Mouse (Mus musculus): ENCODE data around the gene Ccdc74a. TPM values are rescaled to one million over a fixed set of nuclear protein-coding genes. Genes with fewer than 3 reads are reported as not detected.

Gene Ccdc74a
- polyA plus RNA-seq, 1 experiment from 2014 or later = 18.0 TPM

DNA sequence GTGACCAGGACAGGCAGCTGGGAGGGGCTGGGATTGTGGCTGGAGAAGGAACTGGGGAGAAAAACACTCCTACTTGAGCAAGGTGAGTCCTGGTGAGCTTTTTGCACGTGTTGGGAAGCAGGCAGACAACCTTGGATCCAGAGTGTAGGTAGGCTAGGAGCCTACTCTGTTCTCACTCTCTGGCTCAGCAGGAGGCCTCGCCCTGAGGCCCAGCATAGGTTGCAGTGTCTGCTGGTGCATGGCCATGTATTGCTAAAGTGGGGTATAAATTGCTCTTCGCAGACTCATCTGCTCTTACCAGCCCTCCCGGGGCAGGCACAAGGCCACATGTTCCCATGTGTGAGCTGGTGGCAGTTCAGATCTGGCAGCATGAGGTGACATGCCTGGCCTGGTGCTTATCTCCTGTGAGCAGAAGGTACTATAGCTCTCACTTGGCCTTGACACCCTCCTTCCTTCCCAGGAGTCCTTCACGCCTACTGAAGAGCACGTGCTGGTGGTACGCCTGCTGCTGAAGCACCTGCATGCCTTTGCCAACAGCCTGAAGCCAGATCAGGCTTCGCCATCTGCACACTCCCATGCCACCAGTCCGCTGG is 8.1 kb upstream of the Ccdc74a start:
- H3K36me3 ChIP-seq (ENCODE audit: control insufficient read depth, insufficient read depth, low read length) = peaks cover 26% of the 10 kb centered on the region
- 89% methylated on average over 9 of the region's 9 CpGs for WGBS

DNA sequence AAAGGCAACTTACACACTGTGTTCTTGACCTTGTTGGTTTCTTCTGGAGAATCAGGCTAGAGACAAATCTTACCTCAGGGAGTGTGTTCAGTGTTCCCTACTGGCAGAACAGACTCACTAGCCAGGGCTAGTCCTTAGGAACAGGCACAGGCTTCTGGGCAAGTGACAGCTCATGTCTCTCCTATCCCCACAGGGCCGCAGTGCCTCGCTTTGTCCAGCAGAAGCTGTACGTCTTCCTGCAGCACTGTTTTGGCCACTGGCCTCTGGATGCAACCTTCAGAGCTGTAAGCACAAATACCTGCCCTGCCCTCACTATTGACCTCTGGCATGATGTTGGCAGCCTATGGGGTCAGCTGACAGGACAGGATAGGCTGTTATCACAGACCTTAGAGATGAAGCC is 7.2 kb upstream of the Ccdc74a start:
- H3K9me3 ChIP-seq (ENCODE audit: control insufficient read depth, low read length) = no peaks in the 10 kb centered on the region
- no peak overlapping the region for H3K4me3 ChIP-seq (ENCODE audit: low read length)
- H3K27ac ChIP-seq (ENCODE audit: low read depth, low read length) = no peak overlapping the region
- H3K4me1 ChIP-seq (ENCODE audit: control insufficient read depth, insufficient read depth, low read depth, low read length) = no peaks in the 10 kb centered on the region
- 89% methylated on average over 3 of the region's 3 CpGs for WGBS
- no peaks in the 10 kb centered on the region for H3K27me3 ChIP-seq (replicated peaks; ENCODE audit: control insufficient read depth, insufficient read depth, low read length)
- H3K4me2 ChIP-seq (ENCODE audit: low read length) = no peak overlapping the region
- H3K36me3 ChIP-seq (ENCODE audit: control insufficient read depth, insufficient read depth, low read length) = peaks cover 23% of the 10 kb centered on the region
- no peak for ATAC-seq
- H3K9ac ChIP-seq (ENCODE audit: low read depth, low read length) = no peak overlapping the region

More for the DNA sequence above, 8.1 kb upstream of the Ccdc74a start:
- H3K4me3 ChIP-seq (ENCODE audit: low read length) = no peak overlapping the region
- no peak overlapping the region for H3K27ac ChIP-seq (ENCODE audit: low read depth, low read length)
- no peaks in the 10 kb centered on the region for H3K27me3 ChIP-seq (replicated peaks; ENCODE audit: control insufficient read depth, insufficient read depth, low read length)
- no peak overlapping the region for H3K9ac ChIP-seq (ENCODE audit: low read depth, low read length)
- no peaks in the 10 kb centered on the region for H3K9me3 ChIP-seq (ENCODE audit: control insufficient read depth, low read length)
- no peak for ATAC-seq
- H3K4me1 ChIP-seq (ENCODE audit: control insufficient read depth, insufficient read depth, low read depth, low read length) = no peaks in the 10 kb centered on the region
- H3K4me2 ChIP-seq (ENCODE audit: low read length) = no peak overlapping the region

DNA sequence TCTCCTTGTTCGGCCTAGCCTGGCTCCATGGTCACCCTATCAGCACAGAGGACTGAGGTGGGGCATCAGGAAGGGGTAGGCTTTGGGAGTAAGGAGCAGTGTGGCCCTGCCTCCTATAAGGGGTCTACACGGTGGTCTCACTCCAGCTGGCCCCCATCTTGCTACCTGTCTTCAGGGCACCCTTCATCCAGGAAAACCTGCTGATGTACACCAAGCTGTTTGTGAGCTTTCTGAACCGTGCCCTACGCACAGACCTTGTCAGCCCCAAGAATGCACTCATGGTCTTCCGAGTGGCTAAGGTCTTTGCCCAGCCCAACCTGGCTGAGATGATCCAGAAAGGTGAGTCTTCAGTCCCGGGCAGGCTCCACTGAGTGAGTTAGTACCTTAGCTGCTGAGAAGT is 6.3 kb upstream of the Ccdc74a start:
- no peaks in the 10 kb centered on the region for H3K4me1 ChIP-seq (ENCODE audit: control insufficient read depth, insufficient read depth, low read depth, low read length)
- no peak for ATAC-seq
- H3K27ac ChIP-seq (ENCODE audit: low read depth, low read length) = no peak overlapping the region
- H3K36me3 ChIP-seq (ENCODE audit: control insufficient read depth, insufficient read depth, low read length) = peaks cover 23% of the 10 kb centered on the region
- H3K4me2 ChIP-seq (ENCODE audit: low read length) = no peak overlapping the region
- no peak overlapping the region for H3K9ac ChIP-seq (ENCODE audit: low read depth, low read length)
- no peak overlapping the region for H3K4me3 ChIP-seq (ENCODE audit: low read length)
- WGBS = 96% methylated on average over 6 of the region's 6 CpGs
- no peaks in the 10 kb centered on the region for H3K9me3 ChIP-seq (ENCODE audit: control insufficient read depth, low read length)
- no peaks in the 10 kb centered on the region for H3K27me3 ChIP-seq (replicated peaks; ENCODE audit: control insufficient read depth, insufficient read depth, low read length)

DNA sequence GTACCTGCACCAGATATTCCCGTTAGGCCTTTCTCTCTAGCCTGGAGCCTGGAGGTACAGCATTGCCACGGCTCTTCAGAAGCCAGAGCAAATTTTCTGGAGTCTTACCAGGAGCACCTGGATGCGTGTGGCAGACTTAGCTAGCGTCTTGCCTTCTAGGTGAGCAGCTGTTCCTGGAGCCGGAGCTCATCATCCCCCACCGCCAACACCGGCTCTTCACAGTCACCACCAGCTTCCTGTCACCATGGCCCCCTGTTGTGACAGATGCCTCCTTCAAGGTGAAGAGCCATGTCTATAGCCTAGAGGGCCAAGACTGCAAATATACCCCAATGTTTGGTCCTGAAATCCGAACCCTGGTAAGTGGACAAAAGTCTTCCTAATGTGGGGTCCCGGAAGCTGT is 5.6 kb upstream of the Ccdc74a start:
- Histone ChIP-seq H3K4me2 (ENCODE audit: low read length) (no peak overlapping the region), H3K4me1 (ENCODE audit: control insufficient read depth, insufficient read depth, low read depth, low read length) (no peaks in the 10 kb centered on the region), H3K4me3 (ENCODE audit: low read length) (no peak overlapping the region), H3K27ac (ENCODE audit: low read depth, low read length) (no peak overlapping the region), H3K27me3 (replicated peaks; ENCODE audit: control insufficient read depth, insufficient read depth, low read length) (no peaks in the 10 kb centered on the region), H3K36me3 (ENCODE audit: control insufficient read depth, insufficient read depth, low read length) (peaks cover 23% of the 10 kb centered on the region), H3K9me3 (ENCODE audit: control insufficient read depth, low read length) (no peaks in the 10 kb centered on the region), H3K9ac (ENCODE audit: low read depth, low read length) (no peak overlapping the region)
- ATAC-seq = no peak
- 90% methylated on average over 9 of the region's 9 CpGs for WGBS

DNA sequence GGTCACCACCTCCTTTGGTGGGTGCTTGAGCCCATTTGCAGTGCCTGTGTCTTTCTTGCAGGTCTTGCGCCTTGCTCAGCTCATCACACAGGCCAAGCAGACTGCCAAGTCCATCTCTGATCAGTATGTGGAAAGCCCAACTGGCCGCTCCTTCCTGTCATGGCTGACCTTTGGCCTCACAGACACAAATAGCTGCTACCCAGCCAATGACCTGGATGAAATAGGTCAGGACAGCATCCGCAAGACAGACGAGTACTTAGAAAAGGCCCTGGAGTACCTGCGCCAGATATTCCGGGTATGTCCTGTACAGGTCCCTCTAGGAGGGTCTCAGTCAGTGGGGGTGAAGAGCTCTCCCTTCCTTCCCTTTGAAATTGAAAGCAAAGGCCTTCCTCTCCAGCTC is 5.0 kb upstream of the Ccdc74a start:
- H3K27me3 ChIP-seq (replicated peaks; ENCODE audit: control insufficient read depth, insufficient read depth, low read length) = no peaks in the 10 kb centered on the region
- H3K9me3 ChIP-seq (ENCODE audit: control insufficient read depth, low read length) = no peaks in the 10 kb centered on the region
- peaks cover 3% of the 10 kb centered on the region; the same call in 1 of the 2 replicates for H3K4me1 ChIP-seq (ENCODE audit: control insufficient read depth, insufficient read depth, low read depth, low read length)
- no peak overlapping the region for H3K4me2 ChIP-seq (ENCODE audit: low read length)
- WGBS = 76% methylated on average over 6 of the region's 6 CpGs
- peaks cover 23% of the 10 kb centered on the region for H3K36me3 ChIP-seq (ENCODE audit: control insufficient read depth, insufficient read depth, low read length)
- no peak overlapping the region for H3K9ac ChIP-seq (ENCODE audit: low read depth, low read length)
- ATAC-seq = no peak
- no peak overlapping the region for H3K4me3 ChIP-seq (ENCODE audit: low read length)
- H3K27ac ChIP-seq (ENCODE audit: low read depth, low read length) = no peak overlapping the region

DNA sequence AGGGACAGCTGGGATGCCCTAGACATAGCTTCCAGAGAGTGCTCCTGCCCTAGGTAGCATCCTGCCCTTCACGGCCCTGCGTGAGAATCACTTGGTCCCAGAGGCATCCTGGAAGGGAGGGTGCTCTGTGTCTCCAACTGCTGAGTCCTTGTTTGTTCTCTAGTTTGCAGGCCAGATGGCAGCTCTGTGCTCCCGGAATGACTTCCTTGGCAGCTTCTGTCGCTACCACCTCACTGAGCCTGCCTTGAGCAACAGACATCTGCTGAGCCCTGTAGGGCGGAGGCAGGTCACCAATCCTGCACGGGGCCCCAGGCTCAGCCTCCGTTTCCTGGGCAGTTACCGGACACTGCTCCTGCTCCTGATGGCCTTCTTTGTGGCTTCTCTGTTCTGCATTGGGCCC is 4.0 kb upstream of the Ccdc74a start:
- ATAC-seq = no peak
- 80% methylated on average over 7 of the region's 8 CpGs for WGBS
- no peak overlapping the region for H3K9ac ChIP-seq (ENCODE audit: low read depth, low read length)
- H3K9me3 ChIP-seq (ENCODE audit: control insufficient read depth, low read length) = no peaks in the 10 kb centered on the region
- no peak overlapping the region; the same call in 1 of the 2 replicates for H3K27ac ChIP-seq (ENCODE audit: low read depth, low read length)
- H3K4me2 ChIP-seq (ENCODE audit: low read length) = no peak overlapping the region
- peaks cover 10% of the 10 kb centered on the region for H3K4me1 ChIP-seq (ENCODE audit: control insufficient read depth, insufficient read depth, low read depth, low read length)
- no peak overlapping the region for H3K4me3 ChIP-seq (ENCODE audit: low read length)
- H3K36me3 ChIP-seq (ENCODE audit: control insufficient read depth, insufficient read depth, low read length) = peaks cover 23% of the 10 kb centered on the region
- H3K27me3 ChIP-seq (replicated peaks; ENCODE audit: control insufficient read depth, insufficient read depth, low read length) = no peaks in the 10 kb centered on the region

DNA sequence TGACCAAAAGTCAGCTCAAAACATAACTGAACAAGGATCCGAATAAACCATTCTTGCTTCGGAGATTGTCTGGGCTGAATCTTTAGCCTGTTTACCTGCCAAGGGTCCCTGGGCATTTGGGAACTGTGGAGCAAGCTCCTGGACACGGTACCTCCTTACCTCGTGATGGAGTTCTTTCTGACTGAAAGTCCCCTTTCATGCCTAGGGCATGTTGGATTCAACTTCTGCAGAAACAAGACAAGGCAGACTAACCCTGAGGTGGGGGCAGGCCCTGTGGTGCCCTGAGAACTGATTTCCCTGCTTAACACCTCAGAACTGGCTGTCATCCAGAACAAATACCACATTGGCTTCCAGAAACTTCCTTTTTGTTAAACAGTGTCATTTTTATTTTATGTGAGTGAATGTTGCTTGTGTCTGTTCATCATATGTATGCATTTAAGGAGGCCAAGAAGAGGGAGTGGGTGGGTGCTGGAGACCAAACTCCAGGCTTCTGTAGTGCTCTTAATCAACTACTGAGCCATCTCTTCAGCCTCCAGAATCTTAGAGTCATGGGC is 2.8 kb upstream of the Ccdc74a start:
- no peak overlapping the region for H3K4me3 ChIP-seq (ENCODE audit: low read length)
- peaks cover 11% of the 10 kb centered on the region for H3K4me1 ChIP-seq (ENCODE audit: control insufficient read depth, insufficient read depth, low read depth, low read length)
- H3K4me2 ChIP-seq (ENCODE audit: low read length) = no peak overlapping the region
- peaks cover 26% of the 10 kb centered on the region for H3K36me3 ChIP-seq (ENCODE audit: control insufficient read depth, insufficient read depth, low read length)
- ATAC-seq = no peak
- H3K9me3 ChIP-seq (ENCODE audit: control insufficient read depth, low read length) = no peaks in the 10 kb centered on the region
- no peak overlapping the region for H3K27ac ChIP-seq (ENCODE audit: low read depth, low read length)
- H3K27me3 ChIP-seq (replicated peaks; ENCODE audit: control insufficient read depth, insufficient read depth, low read length) = no peaks in the 10 kb centered on the region
- 93% methylated on average over 4 of the region's 4 CpGs for WGBS
- no peak overlapping the region for H3K9ac ChIP-seq (ENCODE audit: low read depth, low read length)

DNA sequence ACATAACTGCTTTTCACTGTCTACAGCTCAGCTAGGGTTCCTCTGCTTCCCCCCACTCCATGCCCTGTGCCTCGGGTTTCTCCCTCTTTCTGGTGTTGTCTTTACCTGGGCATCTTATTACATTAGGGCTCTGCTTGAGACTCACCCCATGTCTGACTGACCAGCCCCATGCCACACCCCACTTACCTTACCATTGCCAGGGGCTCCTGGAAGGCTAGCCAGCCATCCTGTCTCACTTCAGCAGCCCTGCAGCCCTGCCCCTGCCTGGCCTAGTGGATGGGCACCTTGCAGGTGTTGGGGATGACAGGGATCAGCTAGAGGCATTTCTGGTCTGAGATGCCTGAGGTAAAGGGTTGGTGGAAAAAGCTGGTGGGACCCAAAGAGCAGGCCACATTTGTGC is 886 bp downstream of the Ccdc74a start:
- ATAC-seq = 0 out of 2 replicates have a peak, but pooled peaks have one; percentile 0

DNA sequence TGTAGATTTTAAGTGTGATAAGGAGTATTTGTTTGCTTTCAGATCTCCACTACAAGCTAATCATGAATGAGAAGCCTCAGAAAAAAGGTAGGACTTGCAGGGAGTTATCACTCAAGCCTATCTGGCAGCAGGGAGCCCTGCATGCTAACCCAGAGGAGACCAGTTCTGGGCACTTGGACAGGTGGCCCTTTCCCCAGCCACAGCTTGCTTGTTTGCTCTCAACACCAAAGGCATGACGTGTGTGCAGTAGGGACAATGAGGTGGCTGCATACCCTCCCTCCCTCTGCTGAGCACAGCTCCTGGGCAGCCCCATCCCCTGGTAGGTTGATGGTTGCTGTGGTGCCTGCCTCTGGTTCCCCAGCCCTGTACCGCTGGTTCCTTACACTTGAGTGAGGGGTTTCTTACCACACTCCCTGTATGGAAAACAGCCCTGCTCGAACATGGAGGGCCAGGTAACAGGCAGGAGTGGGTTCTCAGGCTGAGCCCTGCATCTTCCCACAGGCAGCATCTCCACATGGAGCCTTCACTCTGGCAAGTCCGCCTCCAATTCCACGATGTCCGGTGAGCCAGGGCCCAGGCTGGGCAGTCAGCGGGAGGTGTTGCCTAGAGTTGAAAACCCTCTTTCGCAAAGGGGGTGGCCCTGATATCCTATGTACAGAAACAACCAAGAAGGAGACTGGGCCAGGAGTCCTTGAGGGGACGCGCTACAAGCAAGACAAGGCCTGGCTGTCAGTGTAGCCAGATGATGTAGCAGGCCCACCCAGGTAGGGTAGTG is 1.5 kb downstream of the Ccdc74a start:
- no peak for ATAC-seq
- peaks cover 11% of the 10 kb centered on the region for H3K4me1 ChIP-seq (ENCODE audit: control insufficient read depth, insufficient read depth, low read depth, low read length)
- H3K9ac ChIP-seq (ENCODE audit: low read depth, low read length) = no peak overlapping the region
- H3K4me2 ChIP-seq (ENCODE audit: low read length) = peak overlapping the region; percentile 91
- 78% methylated on average over 10 of the region's 10 CpGs for WGBS
- H3K27ac ChIP-seq (ENCODE audit: low read depth, low read length) = no peak overlapping the region
- H3K36me3 ChIP-seq (ENCODE audit: control insufficient read depth, insufficient read depth, low read length) = peaks cover 16% of the 10 kb centered on the region
- no peaks in the 10 kb centered on the region for H3K27me3 ChIP-seq (replicated peaks; ENCODE audit: control insufficient read depth, insufficient read depth, low read length)
- H3K9me3 ChIP-seq (ENCODE audit: control insufficient read depth, low read length) = no peaks in the 10 kb centered on the region
- no peak overlapping the region for H3K4me3 ChIP-seq (ENCODE audit: low read length)

More for the DNA sequence above, 886 bp downstream of the Ccdc74a start:
- Histone ChIP-seq H3K27ac (ENCODE audit: low read depth, low read length) (no peak overlapping the region), H3K9ac (ENCODE audit: low read depth, low read length) (peak overlapping the region; percentile 82), H3K9me3 (ENCODE audit: control insufficient read depth, low read length) (no peaks in the 10 kb centered on the region), H3K4me2 (ENCODE audit: low read length) (peak overlapping the region; percentile 91), H3K36me3 (ENCODE audit: control insufficient read depth, insufficient read depth, low read length) (peaks cover 17% of the 10 kb centered on the region), H3K27me3 (replicated peaks; ENCODE audit: control insufficient read depth, insufficient read depth, low read length) (no peaks in the 10 kb centered on the region), H3K4me3 (ENCODE audit: low read length) (peak overlapping the region; percentile 68), H3K4me1 (ENCODE audit: control insufficient read depth, insufficient read depth, low read depth, low read length) (peaks cover 11% of the 10 kb centered on the region)
- WGBS = 16% methylated on average over 1 of the region's 1 CpGs

All from hindbrain, embryonic 16.5 days (tissue).